Mouse (Mus musculus) forebrain, embryonic 11.5 days (tissue): ENCODE data around the gene Gm10644. TPM values are rescaled to one million over a fixed set of nuclear protein-coding genes. Genes with fewer than 3 reads are reported as not detected.

Source experiments
- ATAC-seq: fragments of 200-750 bp; cut with Nextera tagmentation; replicated peaks from 2 replicates; pipeline ENCODE4 v1.8.0; 2017; ENCODE audit warnings: moderate TSS enrichment; ENCODE audit not compliant: low FRiP score
- DNase-seq: peaks from one replicate; pipeline ENCODE4 v3.0.0-alpha.2; 2017; ENCODE audit warnings: low spot score
- H3K27ac ChIP-seq: fragments of 300-500 bp; sonication (generic); 2 replicates; pipeline ENCODE4 v1.5.1; 2014; ENCODE audit warnings: low read depth, low read length
- H3K27me3 ChIP-seq: fragments of 300-500 bp; sonication (generic); 2 replicates; pipeline ENCODE4 v1.6.1; 2014; ENCODE audit warnings: mild to moderate bottlenecking, low read length, mixed read lengths; ENCODE audit not compliant: control insufficient read depth, insufficient read depth
- H3K36me3 ChIP-seq: fragments of 300-500 bp; sonication (generic); 2 replicates; pipeline ENCODE4 v1.6.1; 2014; ENCODE audit warnings: mild to moderate bottlenecking, low read length, moderate library complexity, mixed read lengths; ENCODE audit not compliant: control insufficient read depth, insufficient read depth
- H3K4me1 ChIP-seq: fragments of 300-500 bp; sonication (generic); replicated peaks from 2 replicates; pipeline ENCODE4 v1.6.1; 2014; ENCODE audit warnings: low read length, mixed read lengths; ENCODE audit not compliant: control insufficient read depth, insufficient read depth
- H3K4me2 ChIP-seq: fragments of 300-500 bp; sonication (generic); 2 replicates; pipeline ENCODE4 v1.6.1; 2014; ENCODE audit warnings: low read depth, mild to moderate bottlenecking, low read length, moderate library complexity, mixed read lengths; ENCODE audit not compliant: severe bottlenecking
- H3K4me3 ChIP-seq: fragments of 300-500 bp; sonication (generic); 2 replicates; pipeline ENCODE4 v1.5.1; 2014; ENCODE audit warnings: low read depth, low read length
- H3K9ac ChIP-seq: fragments of 300-500 bp; sonication (generic); 2 replicates; pipeline ENCODE4 v1.6.1; 2014; ENCODE audit warnings: low read length
- H3K9me3 ChIP-seq: fragments of 300-500 bp; sonication (generic); 2 replicates; pipeline ENCODE4 v1.6.1; 2016; ENCODE audit warnings: low read length, mixed read lengths; ENCODE audit not compliant: control insufficient read depth
- WGBS: fragments of 180-500 bp; shearing (Covaris S2); extraction: QIAGEN DNeasy Blood & Tissue Kit; methylation state at CpG from one replicate; pipeline ENCODE4 v1.1.7; 2014; 5-methylcytosine and 5-hydroxymethylcytosine counted together
- polyA plus RNA-seq: library from polyadenylated mRNA; unstranded; fragments of >200 nt; fragmentation: Nextera tagmentation; extraction: Ambion mirVana; gene quantifications from 2 replicates; pipeline ENCODE4 v1.2.1, GENCODE M21; 2014

The Gm10644 gene
- polyA plus RNA-seq, 1 experiment from 2014 or later, result 0.92 TPM

GRCm38 (mm10) chr8:83934994-83935393 is 20.0 kb downstream of the Gm10644 start:
- no peak overlapping the region for H3K9ac ChIP-seq
- DNase-seq, result peak; percentile 40
- no peak overlapping the region for H3K4me3 ChIP-seq
- whole genome bisulfite sequencing, result 77% methylated on average over 2 of the region's 2 CpGs
- no peak overlapping the region for H3K27ac ChIP-seq
- H3K4me1 ChIP-seq, result no peaks in the 10 kb centered on the region
- ATAC-seq, result no peak
- H3K27me3 ChIP-seq, result no peaks in the 10 kb centered on the region
- no peaks in the 10 kb centered on the region for H3K9me3 ChIP-seq
- peaks cover 13% of the 10 kb centered on the region; the same call in 1 of the 2 replicates for H3K36me3 ChIP-seq
- no peak overlapping the region for H3K4me2 ChIP-seq

GRCm38 (mm10) chr8:83934222-83934621 is 20.8 kb downstream of the Gm10644 start:
- H3K27ac ChIP-seq, result no peak overlapping the region
- H3K27me3 ChIP-seq, result no peaks in the 10 kb centered on the region
- DNase-seq, result no peak
- 90% methylated on average over 5 of the region's 5 CpGs for WGBS
- H3K36me3 ChIP-seq, result peaks cover 13% of the 10 kb centered on the region; the same call in 1 of the 2 replicates
- H3K9me3 ChIP-seq, result no peaks in the 10 kb centered on the region
- H3K4me3 ChIP-seq, result no peak overlapping the region
- no peak overlapping the region for H3K9ac ChIP-seq
- ATAC-seq, result no peak
- no peak overlapping the region for H3K4me2 ChIP-seq
- no peaks in the 10 kb centered on the region for H3K4me1 ChIP-seq

GRCm38 (mm10) chr8:83926266-83926665 is 28.7 kb downstream of the Gm10644 start:
- Histone ChIP-seq H3K4me3 (no peak overlapping the region), H3K4me1 (no peaks in the 10 kb centered on the region), H3K27me3 (no peaks in the 10 kb centered on the region), H3K27ac (no peak overlapping the region), H3K9me3 (no peaks in the 10 kb centered on the region), H3K4me2 (no peak overlapping the region), H3K9ac (no peak overlapping the region), H3K36me3 (peaks cover 4% of the 10 kb centered on the region; the same call in 1 of the 2 replicates)
- ATAC-seq, result no peak
- DNase-seq, result no peak
- WGBS, result 82% methylated on average over 7 of the region's 7 CpGs

- Histone ChIP-seq H3K36me3 (no peaks in the 10 kb centered on the region; the same call in 1 of the 2 replicates), H3K4me1 (no peaks in the 10 kb centered on the region), H3K9ac (no peak overlapping the region), H3K27ac (no peak overlapping the region), H3K9me3 (no peaks in the 10 kb centered on the region), H3K27me3 (no peaks in the 10 kb centered on the region), H3K4me2 (no peak overlapping the region), H3K4me3 (no peak overlapping the region)
- ATAC-seq (no peak), DNase-seq (no peak)
- 86% methylated on average over 5 of the region's 5 CpGs for WGBS
Observed at GRCm38 (mm10) chr8:83924585-83924984, 30.4 kb downstream of the Gm10644 start.

GRCm38 (mm10) chr8:83922727-83923126 is 32.3 kb downstream of the Gm10644 start:
- no peak for DNase-seq
- ATAC-seq, result no peak
- WGBS, result 95% methylated on average over 8 of the region's 8 CpGs
- Histone ChIP-seq H3K4me1 (no peaks in the 10 kb centered on the region), H3K9ac (no peak overlapping the region), H3K27ac (no peak overlapping the region), H3K36me3 (no peaks in the 10 kb centered on the region; the same call in 1 of the 2 replicates), H3K27me3 (no peaks in the 10 kb centered on the region), H3K9me3 (no peaks in the 10 kb centered on the region), H3K4me2 (no peak overlapping the region), H3K4me3 (no peak overlapping the region)

- WGBS, result 80% methylated on average over 3 of the region's 3 CpGs
- ATAC-seq, result no peak
Observed at GRCm38 (mm10) chr8:83921558-83921957, 33.4 kb downstream of the Gm10644 start.

GRCm38 (mm10) chr8:83917566-83917965 is 37.4 kb downstream of the Gm10644 start:
- 85% methylated on average over 6 of the region's 6 CpGs for WGBS
- H3K4me2 ChIP-seq, result no peak overlapping the region
- H3K4me3 ChIP-seq, result no peak overlapping the region

More at GRCm38 (mm10) chr8:83921558-83921957, 33.4 kb downstream of the Gm10644 start:
- peak; percentile 89 for DNase-seq
- Histone ChIP-seq H3K36me3 (no peaks in the 10 kb centered on the region; the same call in 1 of the 2 replicates), H3K27me3 (no peaks in the 10 kb centered on the region), H3K27ac (no peak overlapping the region), H3K4me2 (no peak overlapping the region), H3K9ac (no peak overlapping the region), H3K4me3 (no peak overlapping the region), H3K4me1 (no peaks in the 10 kb centered on the region), H3K9me3 (no peaks in the 10 kb centered on the region)

GRCm38 (mm10) chr8:83916015-83916414 is 39.0 kb downstream of the Gm10644 start:
- no peaks in the 10 kb centered on the region for H3K9me3 ChIP-seq
- no peaks in the 10 kb centered on the region for H3K4me1 ChIP-seq
- no peaks in the 10 kb centered on the region; the same call in 1 of the 2 replicates for H3K36me3 ChIP-seq
- H3K4me3 ChIP-seq, result no peak overlapping the region
- no peak for DNase-seq
- no peak overlapping the region for H3K9ac ChIP-seq
- no peak overlapping the region for H3K4me2 ChIP-seq
- no peak for ATAC-seq
- WGBS, result 89% methylated on average over 5 of the region's 5 CpGs
- H3K27ac ChIP-seq, result no peak overlapping the region
- no peaks in the 10 kb centered on the region for H3K27me3 ChIP-seq

More at GRCm38 (mm10) chr8:83917566-83917965, 37.4 kb downstream of the Gm10644 start:
- Histone ChIP-seq H3K9me3 (no peaks in the 10 kb centered on the region), H3K36me3 (no peaks in the 10 kb centered on the region; the same call in 1 of the 2 replicates), H3K9ac (no peak overlapping the region), H3K27ac (no peak overlapping the region), H3K4me1 (no peaks in the 10 kb centered on the region), H3K27me3 (no peaks in the 10 kb centered on the region)
- no peak for DNase-seq
- no peak for ATAC-seq

- WGBS, result 64% methylated on average over 5 of the region's 5 CpGs
- Histone ChIP-seq H3K4me1 (no peaks in the 10 kb centered on the region), H3K36me3 (no peaks in the 10 kb centered on the region; the same call in 1 of the 2 replicates), H3K4me2 (no peak overlapping the region), H3K9ac (no peak overlapping the region), H3K9me3 (no peaks in the 10 kb centered on the region), H3K27ac (no peak overlapping the region), H3K4me3 (no peak overlapping the region), H3K27me3 (no peaks in the 10 kb centered on the region)
- no peak for DNase-seq
- no peak for ATAC-seq
Observed at GRCm38 (mm10) chr8:83914860-83915259, 40.1 kb downstream of the Gm10644 start.
